In the genomic region with DNA sequence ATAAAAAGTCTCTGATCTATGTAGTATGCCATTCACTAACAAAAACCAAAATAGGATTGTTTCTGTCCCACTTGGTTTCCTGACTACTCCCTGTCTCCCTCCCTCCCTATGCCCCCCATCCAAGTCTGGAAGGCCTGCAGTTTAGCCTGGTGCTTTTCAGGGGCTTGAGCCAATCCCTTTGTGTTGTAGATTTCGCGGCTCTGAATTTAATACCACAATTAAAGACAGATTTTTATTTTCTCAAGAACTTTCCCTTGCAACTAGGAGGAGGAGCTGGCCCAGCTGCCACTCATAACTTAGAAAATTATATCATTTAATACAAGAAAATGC, we compare ENCODE assay signal across 10 mouse cellular contexts.
DNase-seq lines count a peak whose midpoint lies in the region; ATAC-seq and TF ChIP-seq lines count a peak whose summit lies in the region.
"Had no signal": no experiment of that assay in that cellular context is flagged by ENCODE, and none has a peak within 500 bp of the region (broad histone marks: within the 10 kb centered on the region; RNA-seq: fewer than 3 reads in every experiment).

No protein-coding gene starts in this region.

- no peak for TF ChIP-seq EP300 in heart, postnatal 0 days (IDR thresholded peaks at IDR 0.05; ENCODE audit: low read depth)

- no peak overlapping the region for H3K4me2 ChIP-seq in heart, postnatal 0 days (ENCODE audit: low read depth, low read length)
- no peak overlapping the region for H3K4me2 ChIP-seq in heart, embryonic 11.5 days
- no peak overlapping the region for H3K4me2 ChIP-seq in embryonic facial prominence, embryonic 15.5 days (replicated peaks)
- no peak overlapping the region for H3K4me2 ChIP-seq in hindbrain, embryonic 13.5 days
- H3K4me2 ChIP-seq in midbrain, embryonic 12.5 days (replicated peaks) = peak overlapping the region; percentile 35

- no peak for ATAC-seq in heart, postnatal 0 days (ENCODE audit: insufficient read depth, low read depth)
- ATAC-seq in heart, embryonic 11.5 days (replicated peaks; ENCODE audit: insufficient number of reproducible peaks, low FRiP score, low TSS enrichment) = no peak
- ATAC-seq in embryonic facial prominence, embryonic 15.5 days (ENCODE audit: insufficient number of reproducible peaks, low FRiP score, low TSS enrichment, low read depth) = no peak; the same call in 1 of the 2 replicates
- ATAC-seq in hindbrain, embryonic 13.5 days (ENCODE audit: low FRiP score) = no peak
- ATAC-seq in midbrain, embryonic 12.5 days (ENCODE audit: low FRiP score, low read depth) = peak; percentile 32; the same call in 1 of the 2 replicates
- no peak for ATAC-seq in megakaryocyte, adult 5-6 weeks (ENCODE audit: poor library complexity, severe bottlenecking)

- no peak for TF ChIP-seq CTCF in heart, postnatal 0 days (IDR thresholded peaks at IDR 0.05; ENCODE audit: low read depth)

- H3K4me1 ChIP-seq in heart, postnatal 0 days (ENCODE audit: control insufficient read depth, insufficient read depth) = peaks cover 45% of the 10 kb centered on the region
- peaks cover 41% of the 10 kb centered on the region for H3K4me1 ChIP-seq in heart, embryonic 11.5 days (ENCODE audit: control insufficient read depth, insufficient read depth, low read length)
- peaks cover 67% of the 10 kb centered on the region for H3K4me1 ChIP-seq in embryonic facial prominence, embryonic 15.5 days
- peaks cover 89% of the 10 kb centered on the region for H3K4me1 ChIP-seq in hindbrain, embryonic 13.5 days (replicated peaks)
- H3K4me1 ChIP-seq in midbrain, embryonic 12.5 days = peaks cover 84% of the 10 kb centered on the region

- 70% methylated on average over 2 of the region's 2 CpGs for WGBS in heart, postnatal 0 days
- WGBS in heart, embryonic 11.5 days (ENCODE audit: insufficient replicate concordance) = 66% methylated on average over 2 of the region's 2 CpGs
- WGBS in embryonic facial prominence, embryonic 15.5 days = 14% methylated on average over 2 of the region's 2 CpGs
- 67% methylated on average over 2 of the region's 2 CpGs for WGBS in hindbrain, embryonic 13.5 days
- 13% methylated on average over 2 of the region's 2 CpGs for WGBS in midbrain, embryonic 12.5 days

- H3K27ac ChIP-seq in heart, postnatal 0 days (ENCODE audit: low read depth) = peak overlapping the region; percentile 7; the same call in 1 of the 2 replicates
- no peak overlapping the region for H3K27ac ChIP-seq in heart, embryonic 11.5 days (ENCODE audit: low read depth, low read length)
- peak overlapping the region; percentile 77 for H3K27ac ChIP-seq in embryonic facial prominence, embryonic 15.5 days (replicated peaks)
- peak overlapping the region; percentile 56; the same call in 1 of the 2 replicates for H3K27ac ChIP-seq in hindbrain, embryonic 13.5 days
- peak overlapping the region; percentile 70 for H3K27ac ChIP-seq in midbrain, embryonic 12.5 days (replicated peaks)
- H3K27ac ChIP-seq: stomach, postnatal 0 days had no signal

- no peaks in the 10 kb centered on the region for H3K9me3 ChIP-seq in heart, postnatal 0 days (replicated peaks; ENCODE audit: control insufficient read depth, low read length)
- H3K9me3 ChIP-seq in heart, embryonic 11.5 days (replicated peaks; ENCODE audit: control insufficient read depth, low read length) = no peaks in the 10 kb centered on the region
- no peaks in the 10 kb centered on the region for H3K9me3 ChIP-seq in embryonic facial prominence, embryonic 15.5 days (replicated peaks)
- H3K9me3 ChIP-seq in hindbrain, embryonic 13.5 days = no peaks in the 10 kb centered on the region
- H3K9me3 ChIP-seq in midbrain, embryonic 12.5 days = no peaks in the 10 kb centered on the region

- no peak overlapping the region for H3K9ac ChIP-seq in heart, postnatal 0 days (replicated peaks; ENCODE audit: low read depth, low read length)
- H3K9ac ChIP-seq in heart, embryonic 11.5 days (ENCODE audit: low read depth, low read length) = no peak overlapping the region
- H3K9ac ChIP-seq in embryonic facial prominence, embryonic 15.5 days = no peak overlapping the region
- no peak overlapping the region for H3K9ac ChIP-seq in hindbrain, embryonic 13.5 days
- no peak overlapping the region for H3K9ac ChIP-seq in midbrain, embryonic 12.5 days (replicated peaks)

- H3K4me3 ChIP-seq in heart, postnatal 0 days (ENCODE audit: low read depth, low read length) = no peak overlapping the region
- H3K4me3 ChIP-seq in heart, embryonic 11.5 days (ENCODE audit: low read depth, low read length) = no peak overlapping the region
- no peak overlapping the region for H3K4me3 ChIP-seq in embryonic facial prominence, embryonic 15.5 days (replicated peaks)
- no peak overlapping the region for H3K4me3 ChIP-seq in hindbrain, embryonic 13.5 days
- H3K4me3 ChIP-seq in midbrain, embryonic 12.5 days = no peak overlapping the region

- no peaks in the 10 kb centered on the region for H3K27me3 ChIP-seq in heart, postnatal 0 days (ENCODE audit: control insufficient read depth, insufficient read depth, low read length)
- H3K27me3 ChIP-seq in heart, embryonic 11.5 days (ENCODE audit: control insufficient read depth, insufficient read depth, low read length) = no peaks in the 10 kb centered on the region
- H3K27me3 ChIP-seq in embryonic facial prominence, embryonic 15.5 days = no peaks in the 10 kb centered on the region
- H3K27me3 ChIP-seq in hindbrain, embryonic 13.5 days = 0 out of 2 replicates have a peak, but pooled peaks cover 4% of the 10 kb centered on the region
- peaks cover 40% of the 10 kb centered on the region for H3K27me3 ChIP-seq in midbrain, embryonic 12.5 days

- H3K36me3 ChIP-seq in heart, postnatal 0 days (replicated peaks; ENCODE audit: control insufficient read depth, insufficient read depth, low read length) = no peaks in the 10 kb centered on the region
- H3K36me3 ChIP-seq in heart, embryonic 11.5 days (ENCODE audit: control insufficient read depth, insufficient read depth, low read length) = no peaks in the 10 kb centered on the region
- H3K36me3 ChIP-seq in embryonic facial prominence, embryonic 15.5 days = no peaks in the 10 kb centered on the region
- no peaks in the 10 kb centered on the region for H3K36me3 ChIP-seq in hindbrain, embryonic 13.5 days
- H3K36me3 ChIP-seq in midbrain, embryonic 12.5 days = no peaks in the 10 kb centered on the region

- no peak for DNase-seq in heart, postnatal 0 days (ENCODE audit: low spot score)
- DNase-seq in adrenal gland, postnatal 4 days (ENCODE audit: low spot score in 2 of 2) = no peak
- DNase-seq in urinary bladder, postnatal 4 days (ENCODE audit: low spot score in 2 of 2) = no peak
- DNase-seq: kidney, postnatal 4 days had no signal
